Mouse (Mus musculus) intestine, embryonic 16.5 days (tissue): ENCODE results near the gene Zfp804a. TPM values are rescaled to one million over a fixed set of nuclear protein-coding genes. Genes with fewer than 3 reads are reported as not detected.

Experiments used
- ATAC-seq: fragments of 200-750 bp; cut with Nextera tagmentation; 2 replicates; pipeline ENCODE4 v1.8.0; 2017; ENCODE audit warnings: moderate TSS enrichment, moderate library complexity
- H3K27ac ChIP-seq: fragments of 300-500 bp; sonication (generic); 2 replicates; pipeline ENCODE4 v1.5.1; 2014; ENCODE audit warnings: mild to moderate bottlenecking, low read length
- H3K27me3 ChIP-seq: fragments of 300-500 bp; sonication (generic); replicated peaks from 2 replicates; pipeline ENCODE4 v1.6.1; 2014; ENCODE audit warnings: low read length, control low read depth, mixed read lengths; ENCODE audit not compliant: control insufficient read depth, insufficient read depth
- H3K36me3 ChIP-seq: fragments of 300-500 bp; sonication (generic); 2 replicates; pipeline ENCODE4 v1.6.1; 2014; ENCODE audit warnings: low read length, control low read depth; ENCODE audit not compliant: control insufficient read depth, insufficient read depth
- H3K4me1 ChIP-seq: fragments of 300-500 bp; sonication (generic); 2 replicates; pipeline ENCODE4 v1.6.1; 2014; ENCODE audit warnings: low read length, control low read depth, mixed read lengths; ENCODE audit not compliant: control insufficient read depth, insufficient read depth
- H3K4me2 ChIP-seq: fragments of 300-500 bp; sonication (generic); 2 replicates; pipeline ENCODE4 v1.6.1; 2014; ENCODE audit warnings: low read depth, low read length, control low read depth
- H3K4me3 ChIP-seq: fragments of 300-500 bp; sonication (generic); 2 replicates; pipeline ENCODE4 v1.5.1; 2014; ENCODE audit warnings: mild to moderate bottlenecking, low read length
- H3K9ac ChIP-seq: fragments of 300-500 bp; sonication (generic); 2 replicates; pipeline ENCODE4 v1.6.1; 2014; ENCODE audit warnings: low read depth, low read length
- H3K9me3 ChIP-seq: fragments of 300-500 bp; sonication (generic); 2 replicates; pipeline ENCODE4 v1.6.1; 2016; ENCODE audit warnings: low read length, control low read depth; ENCODE audit not compliant: control insufficient read depth
- WGBS: fragments of 180-500 bp; shearing (Covaris S2); extraction: QIAGEN DNeasy Blood & Tissue Kit; methylation state at CpG from one replicate; pipeline ENCODE4 v1.1.7; 2014; 5-methylcytosine and 5-hydroxymethylcytosine counted together
- polyA plus RNA-seq: library from polyadenylated mRNA; unstranded; fragments of >200 nt; fragmentation: Nextera tagmentation; extraction: Ambion mirVana; gene quantifications from 2 replicates; pipeline ENCODE4 v1.2.1, GENCODE M21; 2015

Gene Zfp804a
- polyA plus RNA-seq, 1 experiment from 2014 or later: 1.7 TPM

DNA sequence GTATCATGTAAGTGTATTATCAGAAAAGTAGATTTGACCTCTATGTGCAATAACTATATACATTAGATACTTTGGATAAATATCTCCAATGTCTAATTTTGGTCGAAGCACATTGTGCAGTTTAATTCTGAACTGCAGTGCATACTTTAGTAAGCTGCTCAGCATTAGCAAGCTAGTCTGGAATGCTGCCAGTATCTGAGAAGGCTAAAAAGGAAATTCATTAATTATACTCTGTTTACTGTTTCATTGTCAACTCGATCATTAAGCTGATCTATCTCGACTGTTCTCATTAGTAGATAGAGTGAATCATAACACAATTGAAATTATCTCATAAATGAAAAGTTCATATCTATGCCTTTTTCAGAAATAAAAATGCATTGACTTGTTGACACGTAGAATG, 27.7 kb downstream of the Zfp804a start:
- Histone ChIP-seq H3K4me1 (no peaks in the 10 kb centered on the region), H3K9me3 (no peaks in the 10 kb centered on the region), H3K9ac (no peak overlapping the region), H3K36me3 (no peaks in the 10 kb centered on the region), H3K4me3 (no peak overlapping the region), H3K4me2 (no peak overlapping the region), H3K27ac (no peak overlapping the region), H3K27me3 (no peaks in the 10 kb centered on the region)
- 42% methylated on average over 4 of the region's 4 CpGs for WGBS
- no peak for ATAC-seq

DNA sequence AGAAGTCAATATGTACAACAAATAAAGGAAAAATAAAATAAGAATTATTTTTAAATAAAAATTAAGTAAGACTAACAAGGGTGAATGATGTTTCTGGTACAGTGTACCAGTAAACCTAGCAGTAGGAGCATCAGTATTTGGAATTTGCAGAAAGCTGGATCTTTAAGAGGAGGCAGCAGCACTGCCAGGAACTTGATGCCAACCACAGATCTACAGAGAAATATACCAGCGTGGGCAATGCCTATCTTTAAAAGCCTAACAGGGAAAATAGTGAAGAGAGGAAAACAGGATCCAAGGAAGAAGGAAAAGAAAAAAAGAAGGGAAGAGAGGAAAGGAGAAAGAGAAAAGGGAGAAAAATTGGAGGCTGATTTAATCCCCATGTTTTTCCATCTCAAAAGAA, 60.1 kb downstream of the Zfp804a start:
- Histone ChIP-seq H3K27me3 (no peaks in the 10 kb centered on the region), H3K4me3 (no peak overlapping the region), H3K4me1 (no peaks in the 10 kb centered on the region), H3K36me3 (no peaks in the 10 kb centered on the region), H3K4me2 (no peak overlapping the region), H3K9me3 (no peaks in the 10 kb centered on the region), H3K9ac (no peak overlapping the region), H3K27ac (no peak overlapping the region)
- no peak for ATAC-seq
- WGBS: 69% methylated on average over 1 of the region's 1 CpGs

DNA sequence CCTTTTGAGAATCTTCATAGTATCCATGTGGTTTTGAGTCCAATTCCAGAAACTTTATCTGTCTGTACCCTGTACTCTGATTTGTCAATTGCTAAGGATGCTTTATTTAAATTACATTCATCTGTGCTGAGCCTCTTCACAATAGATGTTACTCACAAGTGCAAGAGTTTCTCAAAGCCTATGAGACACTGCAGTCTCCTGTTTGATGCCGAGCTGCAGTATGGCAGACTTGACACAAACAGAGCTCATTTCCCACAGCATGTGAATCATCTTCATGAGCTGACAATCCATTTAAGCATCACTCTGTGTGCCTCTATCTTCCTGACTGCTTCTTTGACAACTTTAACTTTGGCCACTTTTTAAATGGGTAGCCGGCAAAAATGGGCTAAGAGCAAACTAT, 60.6 kb downstream of the Zfp804a start:
- Histone ChIP-seq H3K4me2 (no peak overlapping the region), H3K36me3 (no peaks in the 10 kb centered on the region), H3K9me3 (no peaks in the 10 kb centered on the region), H3K27me3 (no peaks in the 10 kb centered on the region), H3K4me3 (no peak overlapping the region), H3K9ac (no peak overlapping the region), H3K4me1 (no peaks in the 10 kb centered on the region), H3K27ac (no peak overlapping the region)
- 83% methylated on average over 2 of the region's 2 CpGs for WGBS
- no peak for ATAC-seq

DNA sequence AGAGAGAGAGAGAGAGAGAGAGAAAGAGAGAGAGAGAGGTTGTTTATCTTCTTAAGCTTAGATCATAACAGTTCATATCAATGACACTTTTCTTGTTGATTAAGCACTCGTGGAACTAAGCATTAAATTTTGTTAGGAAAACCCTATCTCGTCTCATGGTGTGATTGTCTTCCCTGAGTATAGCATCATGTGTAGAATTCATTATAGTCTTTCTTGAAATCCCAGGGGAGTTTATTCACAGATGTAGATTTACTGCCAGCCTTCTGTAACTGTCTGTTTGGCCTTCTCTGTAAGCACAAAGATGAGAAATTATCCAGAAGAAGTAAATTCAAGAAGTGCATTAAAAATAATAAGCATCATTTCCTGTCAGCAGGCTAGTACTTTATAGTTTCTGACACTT, 66.6 kb downstream of the Zfp804a start:
- Histone ChIP-seq H3K27me3 (no peaks in the 10 kb centered on the region), H3K9me3 (no peaks in the 10 kb centered on the region), H3K27ac (no peak overlapping the region), H3K4me1 (no peaks in the 10 kb centered on the region), H3K4me2 (no peak overlapping the region), H3K9ac (no peak overlapping the region), H3K36me3 (no peaks in the 10 kb centered on the region), H3K4me3 (no peak overlapping the region)
- no peak for ATAC-seq
- 42% methylated on average over 2 of the region's 2 CpGs for WGBS

DNA sequence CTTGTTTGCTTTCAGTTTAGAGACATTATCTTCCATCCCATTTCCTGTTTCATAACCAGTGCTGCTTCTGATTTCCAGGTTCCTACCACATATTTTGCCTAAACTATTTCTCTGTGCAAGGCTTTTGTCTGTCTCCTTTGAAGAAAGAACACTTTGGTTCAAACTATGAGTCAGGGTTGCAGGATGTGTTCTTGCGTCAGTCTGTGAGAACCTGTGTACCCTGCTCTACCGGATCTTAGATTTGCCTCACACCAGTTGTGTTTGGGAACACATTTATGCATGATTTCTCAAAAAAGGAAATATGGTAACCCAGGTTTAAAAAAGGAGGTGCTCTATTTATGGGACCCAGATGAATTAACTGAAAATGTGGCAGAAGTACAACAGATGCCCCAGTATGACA, 125.7 kb downstream of the Zfp804a start:
- 91% methylated on average over 2 of the region's 2 CpGs for WGBS

DNA sequence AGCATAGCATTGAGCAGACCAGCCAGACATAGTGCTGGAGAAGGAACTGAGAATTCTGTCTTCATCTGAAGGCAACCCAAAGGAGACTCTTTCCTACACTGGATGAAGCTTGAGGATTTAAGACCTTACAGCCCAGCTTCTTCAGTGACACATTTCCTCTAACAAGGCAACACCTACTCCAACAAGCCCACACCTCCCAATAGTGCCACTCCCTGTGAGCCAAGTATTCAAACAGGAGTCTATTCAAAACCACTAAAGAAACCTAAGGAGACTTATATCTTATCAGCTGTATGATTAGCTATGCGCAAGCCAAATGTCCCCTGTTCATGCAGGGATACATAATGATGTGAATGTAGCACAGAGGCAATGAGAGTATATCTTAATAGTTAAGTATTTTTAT, 128.0 kb downstream of the Zfp804a start:
- no peak overlapping the region for H3K9ac ChIP-seq
- 80% methylated on average over 1 of the region's 1 CpGs for whole genome bisulfite sequencing
- no peaks in the 10 kb centered on the region for H3K9me3 ChIP-seq
- no peaks in the 10 kb centered on the region for H3K4me1 ChIP-seq
- H3K27ac ChIP-seq: no peak overlapping the region
- H3K4me3 ChIP-seq: no peak overlapping the region
- no peak for ATAC-seq
- no peak overlapping the region for H3K4me2 ChIP-seq
- no peaks in the 10 kb centered on the region for H3K36me3 ChIP-seq
- H3K27me3 ChIP-seq: no peaks in the 10 kb centered on the region

More for the DNA sequence above, 125.7 kb downstream of the Zfp804a start:
- no peaks in the 10 kb centered on the region for H3K36me3 ChIP-seq
- no peaks in the 10 kb centered on the region for H3K4me1 ChIP-seq
- H3K9me3 ChIP-seq: no peaks in the 10 kb centered on the region
- H3K4me2 ChIP-seq: no peak overlapping the region
- H3K9ac ChIP-seq: no peak overlapping the region
- no peak overlapping the region for H3K4me3 ChIP-seq
- H3K27me3 ChIP-seq: no peaks in the 10 kb centered on the region
- ATAC-seq: no peak
- no peak overlapping the region for H3K27ac ChIP-seq

DNA sequence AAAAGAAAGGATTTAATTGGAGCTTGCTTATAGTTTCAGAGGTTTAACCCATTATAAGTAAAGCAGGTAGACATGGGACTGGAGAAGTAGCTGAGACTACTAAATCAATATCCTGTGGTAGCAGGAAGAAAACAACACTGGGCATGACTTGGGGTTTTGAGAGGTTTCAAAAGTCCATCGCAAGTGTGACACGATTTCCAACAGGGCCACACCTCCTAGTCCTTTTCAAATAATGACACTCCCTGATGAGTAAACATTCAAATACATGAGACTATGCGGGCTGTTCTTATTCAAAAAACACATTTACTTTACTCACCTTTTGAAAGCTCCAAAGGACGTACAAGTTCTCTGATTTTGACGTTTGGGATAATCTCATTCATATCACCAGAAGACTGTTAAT, 146.9 kb downstream of the Zfp804a start:
- Histone ChIP-seq H3K27me3 (no peaks in the 10 kb centered on the region), H3K4me2 (no peak overlapping the region), H3K4me1 (no peaks in the 10 kb centered on the region), H3K27ac (no peak overlapping the region), H3K4me3 (no peak overlapping the region), H3K36me3 (no peaks in the 10 kb centered on the region), H3K9ac (no peak overlapping the region), H3K9me3 (no peaks in the 10 kb centered on the region)
- no peak for ATAC-seq
- 71% methylated on average over 5 of the region's 5 CpGs for WGBS

DNA sequence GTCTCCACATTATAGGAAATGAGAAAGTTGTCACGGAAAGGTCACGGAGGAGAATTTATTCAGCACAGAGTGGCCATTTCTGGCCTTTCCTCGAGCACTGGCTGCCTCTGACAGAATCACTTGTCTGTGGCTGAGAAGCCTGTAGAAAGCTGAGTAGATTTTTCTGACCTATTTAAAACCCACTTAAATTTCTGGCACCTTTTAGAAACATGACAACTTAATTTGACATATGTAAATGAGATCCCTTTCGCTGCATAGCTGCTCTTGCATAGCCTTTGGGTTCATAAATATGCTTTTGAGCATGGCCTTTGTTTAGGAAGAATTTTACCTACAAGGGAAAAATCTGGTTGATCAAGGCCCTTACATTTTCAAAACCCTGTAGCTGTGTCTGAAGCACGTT, 147.6 kb downstream of the Zfp804a start:
- no peaks in the 10 kb centered on the region for H3K9me3 ChIP-seq
- H3K36me3 ChIP-seq: no peaks in the 10 kb centered on the region
- no peaks in the 10 kb centered on the region for H3K27me3 ChIP-seq
- H3K4me2 ChIP-seq: no peak overlapping the region
- no peak overlapping the region for H3K4me3 ChIP-seq
- no peak for ATAC-seq
- WGBS: 72% methylated on average over 5 of the region's 5 CpGs
- no peak overlapping the region for H3K27ac ChIP-seq
- no peaks in the 10 kb centered on the region for H3K4me1 ChIP-seq
- no peak overlapping the region for H3K9ac ChIP-seq

DNA sequence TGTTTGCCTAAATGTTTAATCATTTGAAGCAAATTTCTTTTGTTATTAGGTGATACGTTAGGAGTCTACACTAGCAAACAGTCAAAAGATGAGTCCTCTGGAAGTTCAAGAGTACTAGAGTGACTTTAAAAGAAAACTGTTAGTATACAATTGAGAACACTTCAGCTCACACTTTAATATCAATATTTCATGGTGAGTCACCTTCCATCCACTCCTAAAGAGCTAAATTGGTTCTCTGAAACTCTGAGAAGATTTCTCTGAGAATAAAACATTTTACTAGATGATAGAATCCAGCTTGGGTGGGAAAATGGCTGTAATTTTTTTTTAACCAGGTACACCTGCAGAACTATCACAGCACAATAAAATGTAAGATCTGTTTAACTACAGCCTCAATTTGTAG, 157.6 kb downstream of the Zfp804a start:
- WGBS: 68% methylated on average over 1 of the region's 1 CpGs
- Histone ChIP-seq H3K27me3 (no peaks in the 10 kb centered on the region), H3K4me2 (no peak overlapping the region), H3K9ac (no peak overlapping the region), H3K9me3 (no peaks in the 10 kb centered on the region), H3K4me3 (no peak overlapping the region), H3K36me3 (no peaks in the 10 kb centered on the region), H3K27ac (no peak overlapping the region), H3K4me1 (no peaks in the 10 kb centered on the region)
- no peak for ATAC-seq

DNA sequence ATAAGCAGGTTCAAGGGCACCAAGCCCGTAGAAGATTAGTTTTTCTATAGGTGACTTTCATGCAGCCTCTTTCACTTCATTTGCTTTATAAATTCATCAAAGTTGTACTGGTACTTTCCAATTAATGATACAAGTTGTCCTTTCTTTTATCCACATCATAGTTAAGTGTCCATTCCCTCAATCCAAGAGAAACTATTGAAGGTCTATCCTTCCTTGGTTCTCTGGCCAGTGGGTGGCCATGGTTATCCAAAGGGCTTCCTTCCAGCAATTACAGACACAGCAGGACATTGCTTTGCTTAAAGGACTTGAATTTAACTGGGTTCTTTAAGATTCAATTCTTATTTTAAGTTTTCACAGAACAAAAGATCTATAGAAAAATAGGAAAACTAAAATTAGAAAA, 158.9 kb downstream of the Zfp804a start:
- no peaks in the 10 kb centered on the region for H3K36me3 ChIP-seq
- no peak overlapping the region for H3K9ac ChIP-seq
- H3K4me3 ChIP-seq: no peak overlapping the region
- no peaks in the 10 kb centered on the region for H3K4me1 ChIP-seq
- H3K4me2 ChIP-seq: no peak overlapping the region
- H3K27me3 ChIP-seq: no peaks in the 10 kb centered on the region
- no peaks in the 10 kb centered on the region for H3K9me3 ChIP-seq
- ATAC-seq: no peak
- no peak overlapping the region for H3K27ac ChIP-seq
- WGBS: 86% methylated on average over 1 of the region's 1 CpGs
